Mouse (Mus musculus): ENCODE data around the gene D17Wsu92e.

DNA sequence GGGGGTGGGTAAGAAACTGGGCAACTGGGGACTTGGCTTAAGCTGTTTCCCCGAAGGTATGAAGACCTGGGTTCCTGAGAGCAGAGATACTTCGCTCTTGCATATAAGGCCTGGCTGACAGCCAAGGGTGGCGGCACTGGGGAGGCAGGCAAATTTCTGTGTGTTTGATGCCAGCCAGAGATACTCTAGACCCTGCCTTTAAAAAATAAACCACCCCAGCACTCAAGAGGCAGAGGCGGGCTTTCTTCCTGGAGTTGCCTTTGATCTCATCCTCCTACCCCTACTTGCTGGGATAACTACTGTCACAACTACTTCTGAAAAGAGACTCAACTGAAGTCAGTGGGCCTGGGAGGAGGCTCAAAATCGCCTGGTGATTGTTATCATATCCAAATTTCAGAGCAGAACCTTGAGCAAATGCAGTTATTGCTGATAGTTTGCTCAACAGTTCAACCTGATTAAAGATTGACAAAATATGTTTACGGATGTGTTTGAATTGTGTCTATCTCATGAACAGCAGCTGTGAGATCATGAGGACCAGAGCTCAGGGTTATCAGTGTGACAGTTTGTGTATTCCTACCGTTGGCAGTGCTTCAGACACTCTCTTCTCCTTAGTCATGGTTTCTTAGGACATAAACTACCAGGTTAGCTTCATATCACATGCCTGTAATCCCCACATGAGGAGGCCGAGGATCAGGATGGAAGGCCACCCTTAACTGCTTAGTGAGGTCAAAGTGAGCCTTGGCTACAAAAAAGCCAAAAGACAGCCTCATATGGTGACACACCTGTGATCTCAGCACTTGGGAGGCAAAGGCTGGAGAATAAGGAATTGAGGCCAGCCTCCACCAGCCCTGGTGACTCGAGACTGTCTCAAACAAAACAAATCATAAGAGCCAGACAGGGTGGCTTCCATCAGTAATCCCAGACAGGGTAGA, 1.2 kb upstream of the D17Wsu92e start:
- TF ChIP-seq ZC3H11A (IDR thresholded peaks at IDR 0.05; ENCODE audit: borderline replicate concordance, low read depth, low read length) (no peak), MAFK (IDR thresholded peaks at IDR 0.05; ENCODE audit: insufficient read depth, low read depth, low read length) (no peak)

Data from ES-E14 (cell line).